Mouse (Mus musculus) liver, postnatal 0 days (tissue): ENCODE measurements at regions not wholly inside any gene's neighbourhood (a gene's known extent, or its start where the extent isn't known, plus 50 kb on each side); places are given as distances from the start of the nearest gene placed in this dataset.

Experiments used
- CTCF ChIP-seq: sonication (generic); IDR thresholded peaks from 2 replicates; pipeline ENCODE4 v1.5.1; 2016; ENCODE audit warnings: antibody characterized with exemption, low read depth
- EP300 ChIP-seq: IDR thresholded peaks from 2 replicates; pipeline ENCODE4 v1.6.1; 2016; ENCODE audit warnings: antibody characterized with exemption, low read depth, mild to moderate bottlenecking

GRCm38 (mm10) chr14:76359837-76360410 lies 54.8 kb upstream of the Tsc22d1 start:
- no peak for TF ChIP-seq CTCF
- no peak for TF ChIP-seq EP300
